Mouse (Mus musculus): Measurements from ENCODE around the gene Glt1d1.

GRCm38 (mm10) chr5:127755594-127755993, 123.5 kb downstream of the Glt1d1 start:
- TF ChIP-seq CTCF (IDR thresholded peaks at IDR 0.05; ENCODE audit: control insufficient read depth, insufficient read depth, insufficient replicate concordance, low read depth, low read length): no peak
- no peak for TF ChIP-seq POLR2A (IDR thresholded peaks at IDR 0.05; ENCODE audit: control insufficient read depth, low read depth, low read length)
